Mouse (Mus musculus): ENCODE data around the gene Zdhhc9. TPM values are rescaled to one million over a fixed set of nuclear protein-coding genes. Genes with fewer than 3 reads are reported as not detected.
A peak's percentile ranks its signal among the peaks of the same experiment; 100 is the strongest.

The Zdhhc9 gene
- polyA plus RNA-seq, 1 experiment from 2014 or later = 6.6 TPM

GRCm38 (mm10) chrX:48139368-48140285 lies 69.1 kb downstream of the Zdhhc9 start:
- Histone ChIP-seq H3K4me3 (replicated peaks) (no peak overlapping the region), H3K9me3 (no peaks in the 10 kb centered on the region), H3K27me3 (no peaks in the 10 kb centered on the region), H3K4me2 (peak overlapping the region; percentile 19; the same call in 1 of the 2 replicates), H3K36me3 (replicated peaks) (no peaks in the 10 kb centered on the region), H3K4me1 (peaks cover 14% of the 10 kb centered on the region), H3K9ac (no peak overlapping the region), H3K27ac (0 out of 2 replicates have a peak overlapping the region, but pooled peaks have one; percentile 19)
- 29% methylated on average over 14 of the region's 14 CpGs for WGBS
- ATAC-seq (ENCODE audit: low FRiP score) = peak; percentile 61; the same call in 1 of the 2 replicates

- Histone ChIP-seq H3K36me3 (replicated peaks) (no peaks in the 10 kb centered on the region), H3K9ac (no peak overlapping the region), H3K4me1 (peaks cover 14% of the 10 kb centered on the region), H3K27me3 (no peaks in the 10 kb centered on the region), H3K4me3 (replicated peaks) (no peak overlapping the region), H3K4me2 (0 out of 2 replicates have a peak overlapping the region, but pooled peaks have one; percentile 19), H3K27ac (0 out of 2 replicates have a peak overlapping the region, but pooled peaks have one; percentile 19), H3K9me3 (no peaks in the 10 kb centered on the region)
- WGBS = 52% methylated on average over 7 of the region's 7 CpGs
- ATAC-seq (ENCODE audit: low FRiP score) = peak; percentile 53; the same call in 1 of the 2 replicates
Observed at GRCm38 (mm10) chrX:48138539-48139275, 70.0 kb downstream of the Zdhhc9 start.

- Histone ChIP-seq H3K4me3 (replicated peaks) (no peak overlapping the region), H3K27me3 (no peaks in the 10 kb centered on the region), H3K4me2 (no peak overlapping the region), H3K4me1 (peaks cover 14% of the 10 kb centered on the region), H3K9ac (no peak overlapping the region), H3K9me3 (no peaks in the 10 kb centered on the region), H3K27ac (no peak overlapping the region), H3K36me3 (replicated peaks) (no peaks in the 10 kb centered on the region)
- no peak for ATAC-seq (ENCODE audit: low FRiP score)
- 61% methylated on average over 6 of the region's 6 CpGs for WGBS
Observed at GRCm38 (mm10) chrX:48138011-48138410, 70.7 kb downstream of the Zdhhc9 start.

GRCm38 (mm10) chrX:48136935-48137334 lies 71.7 kb downstream of the Zdhhc9 start:
- 89% methylated on average over 4 of the region's 4 CpGs for WGBS
- Histone ChIP-seq H3K36me3 (replicated peaks) (no peaks in the 10 kb centered on the region), H3K9ac (no peak overlapping the region), H3K27ac (no peak overlapping the region), H3K4me3 (replicated peaks) (no peak overlapping the region), H3K9me3 (no peaks in the 10 kb centered on the region), H3K4me1 (peaks cover 14% of the 10 kb centered on the region), H3K4me2 (no peak overlapping the region), H3K27me3 (no peaks in the 10 kb centered on the region)
- ATAC-seq (ENCODE audit: low FRiP score) = no peak

GRCm38 (mm10) chrX:48129167-48129566 lies 79.5 kb downstream of the Zdhhc9 start:
- Histone ChIP-seq H3K4me1 (no peaks in the 10 kb centered on the region), H3K9me3 (no peaks in the 10 kb centered on the region), H3K9ac (no peak overlapping the region), H3K36me3 (replicated peaks) (no peaks in the 10 kb centered on the region), H3K27me3 (no peaks in the 10 kb centered on the region), H3K4me2 (no peak overlapping the region), H3K27ac (no peak overlapping the region), H3K4me3 (replicated peaks) (no peak overlapping the region)
- 100% methylated on average over 1 of the region's 1 CpGs for WGBS
- no peak for ATAC-seq (ENCODE audit: low FRiP score)

GRCm38 (mm10) chrX:48127502-48128218 lies 81.0 kb downstream of the Zdhhc9 start:
- Histone ChIP-seq H3K27ac (no peak overlapping the region), H3K36me3 (replicated peaks) (no peaks in the 10 kb centered on the region), H3K27me3 (no peaks in the 10 kb centered on the region), H3K4me1 (no peaks in the 10 kb centered on the region), H3K9ac (no peak overlapping the region), H3K4me3 (replicated peaks) (no peak overlapping the region), H3K4me2 (no peak overlapping the region), H3K9me3 (no peaks in the 10 kb centered on the region)
- ATAC-seq (ENCODE audit: low FRiP score) = no peak
- whole genome bisulfite sequencing = 73% methylated on average over 6 of the region's 6 CpGs

GRCm38 (mm10) chrX:48126903-48127476 lies 81.7 kb downstream of the Zdhhc9 start:
- WGBS = 46% methylated on average over 6 of the region's 6 CpGs
- no peak overlapping the region for H3K4me3 ChIP-seq (replicated peaks)
- H3K36me3 ChIP-seq (replicated peaks) = no peaks in the 10 kb centered on the region
- no peak for ATAC-seq (ENCODE audit: low FRiP score)
- no peaks in the 10 kb centered on the region for H3K4me1 ChIP-seq
- H3K27ac ChIP-seq = no peak overlapping the region
- no peaks in the 10 kb centered on the region for H3K9me3 ChIP-seq
- no peaks in the 10 kb centered on the region for H3K27me3 ChIP-seq
- H3K4me2 ChIP-seq = no peak overlapping the region
- H3K9ac ChIP-seq = no peak overlapping the region

GRCm38 (mm10) chrX:48124132-48125071 lies 84.3 kb downstream of the Zdhhc9 start:
- ATAC-seq (ENCODE audit: low FRiP score) = no peak
- 0 out of 2 replicates have a peak overlapping the region, but pooled peaks have one; percentile 24 for H3K4me2 ChIP-seq
- no peak overlapping the region for H3K9ac ChIP-seq
- H3K36me3 ChIP-seq (replicated peaks) = no peaks in the 10 kb centered on the region
- 29% methylated on average over 17 of the region's 17 CpGs for WGBS
- no peak overlapping the region for H3K4me3 ChIP-seq (replicated peaks)
- no peaks in the 10 kb centered on the region for H3K4me1 ChIP-seq
- no peaks in the 10 kb centered on the region for H3K27me3 ChIP-seq
- H3K9me3 ChIP-seq = no peaks in the 10 kb centered on the region
- no peak overlapping the region for H3K27ac ChIP-seq

Other genes with a start within 250 kb of the Zdhhc9 start
- 5.3 and 5.9 TPM in 2 replicates for gene Apln, start 174.0 kb downstream of the Zdhhc9 start, polyA plus RNA-seq (2016; fragmentation: Nextera tagmentation; extraction: Ambion mirVana)
- gene Xpnpep2, start 100.2 kb downstream of the Zdhhc9 start, polyA plus RNA-seq (2016; fragmentation: Nextera tagmentation; extraction: Ambion mirVana) = 0.55 and 1.2 TPM in 2 replicates
- 0.45 and 0.77 TPM in 2 replicates for gene Sash3, start 62.4 kb downstream of the Zdhhc9 start, polyA plus RNA-seq (2016; fragmentation: Nextera tagmentation; extraction: Ambion mirVana)
- gene Utp14a, start 48.0 kb upstream of the Zdhhc9 start, polyA plus RNA-seq (2016; fragmentation: Nextera tagmentation; extraction: Ambion mirVana) = 24.6 and 25.1 TPM in 2 replicates
- gene Bcorl1, start 132.5 kb upstream of the Zdhhc9 start, polyA plus RNA-seq (2016; fragmentation: Nextera tagmentation; extraction: Ambion mirVana) = 6.4 and 6.7 TPM in 2 replicates

Data from forebrain, embryonic 12.5 days (tissue).